Mouse (Mus musculus): ENCODE data around the gene Wdfy3.

DNA sequence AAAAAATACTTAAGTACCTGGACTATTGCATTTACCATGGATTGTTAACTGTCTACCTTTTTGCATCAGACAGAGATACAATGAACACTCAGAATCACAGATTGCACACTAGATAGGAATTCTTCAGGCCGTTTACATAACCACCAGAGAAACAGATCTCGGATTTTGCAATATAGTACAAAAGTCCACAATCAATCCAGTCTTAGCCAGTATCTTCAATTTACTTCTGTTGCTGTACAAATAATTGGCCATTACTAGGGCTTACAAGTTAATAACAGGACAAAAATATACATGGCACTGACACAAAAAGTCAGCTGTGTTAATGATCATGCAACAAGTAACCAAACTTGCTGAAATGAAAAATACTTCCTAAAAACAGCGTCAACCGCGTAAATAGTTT lies 236.7 kb downstream of the Wdfy3 start:
- no peak for TF ChIP-seq POLR2A (IDR thresholded peaks at IDR 0.05; ENCODE audit: control insufficient read depth, low read depth, low read length)
- TF ChIP-seq CTCF (IDR thresholded peaks at IDR 0.05; ENCODE audit: control insufficient read depth, insufficient read depth, insufficient replicate concordance, low read depth, low read length): no peak

All from testis, adult 2 months (tissue).